Mouse (Mus musculus): ENCODE data around the gene Il34.

Gene Il34

GRCm38 (mm10) chr8:110708429-110708828 is 97.3 kb downstream of the Il34 start:
- no peak for DNase-seq (ENCODE audit: low spot score in 2 of 2)

GRCm38 (mm10) chr8:110706288-110706870 is 99.3 kb downstream of the Il34 start:
- no peak for DNase-seq (ENCODE audit: low spot score in 2 of 2)

DNA sequence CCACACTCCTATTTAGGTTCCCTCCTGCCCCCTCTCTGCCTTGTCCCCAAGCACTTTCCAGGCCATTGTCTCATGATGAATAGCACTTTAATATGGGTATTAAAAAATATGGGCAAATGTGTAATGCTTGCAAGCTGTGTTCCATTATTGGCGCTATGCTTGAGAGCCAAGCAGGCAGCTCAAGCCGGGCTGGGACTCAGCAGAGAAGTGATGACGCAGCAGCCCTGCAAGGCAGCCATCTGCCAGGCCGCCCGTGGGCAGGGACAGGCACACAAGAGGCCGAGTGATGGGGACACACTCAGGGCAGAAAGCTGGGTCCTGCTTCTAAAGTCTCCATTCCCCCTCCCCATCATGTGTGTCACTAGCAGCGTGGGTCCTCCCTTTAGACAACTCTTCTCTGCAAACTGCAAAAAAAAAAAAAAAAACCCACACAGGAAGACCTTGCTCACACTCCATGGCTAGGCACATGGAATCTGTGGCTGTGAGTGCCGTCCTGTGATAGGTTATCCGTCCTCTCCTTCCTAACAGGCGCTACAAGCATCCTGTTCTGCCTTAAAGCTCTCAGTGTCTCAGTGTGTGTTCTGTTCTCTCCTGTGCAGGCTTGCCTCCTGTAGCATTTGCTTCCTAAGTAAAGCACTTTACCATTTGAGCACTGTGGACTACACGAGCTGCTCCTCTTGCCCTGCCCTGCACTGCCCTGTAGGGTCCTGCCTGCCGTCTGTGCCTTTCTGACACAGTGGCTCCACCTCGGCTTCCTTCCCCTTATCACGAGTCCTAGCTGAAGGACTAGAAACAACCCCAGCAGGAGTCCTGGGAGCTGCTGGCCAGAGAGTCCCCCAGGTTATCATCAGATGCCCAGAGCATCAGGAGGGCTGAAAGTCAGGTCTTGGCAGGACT is 100.1 kb downstream of the Il34 start:
- no peak for DNase-seq (ENCODE audit: low spot score in 2 of 2)

GRCm38 (mm10) chr8:110704103-110704502 is 101.6 kb downstream of the Il34 start:
- no peak for DNase-seq (ENCODE audit: low spot score in 2 of 2)

GRCm38 (mm10) chr8:110703460-110704061 is 102.2 kb downstream of the Il34 start:
- no peak for DNase-seq (ENCODE audit: low spot score in 2 of 2)

DNA sequence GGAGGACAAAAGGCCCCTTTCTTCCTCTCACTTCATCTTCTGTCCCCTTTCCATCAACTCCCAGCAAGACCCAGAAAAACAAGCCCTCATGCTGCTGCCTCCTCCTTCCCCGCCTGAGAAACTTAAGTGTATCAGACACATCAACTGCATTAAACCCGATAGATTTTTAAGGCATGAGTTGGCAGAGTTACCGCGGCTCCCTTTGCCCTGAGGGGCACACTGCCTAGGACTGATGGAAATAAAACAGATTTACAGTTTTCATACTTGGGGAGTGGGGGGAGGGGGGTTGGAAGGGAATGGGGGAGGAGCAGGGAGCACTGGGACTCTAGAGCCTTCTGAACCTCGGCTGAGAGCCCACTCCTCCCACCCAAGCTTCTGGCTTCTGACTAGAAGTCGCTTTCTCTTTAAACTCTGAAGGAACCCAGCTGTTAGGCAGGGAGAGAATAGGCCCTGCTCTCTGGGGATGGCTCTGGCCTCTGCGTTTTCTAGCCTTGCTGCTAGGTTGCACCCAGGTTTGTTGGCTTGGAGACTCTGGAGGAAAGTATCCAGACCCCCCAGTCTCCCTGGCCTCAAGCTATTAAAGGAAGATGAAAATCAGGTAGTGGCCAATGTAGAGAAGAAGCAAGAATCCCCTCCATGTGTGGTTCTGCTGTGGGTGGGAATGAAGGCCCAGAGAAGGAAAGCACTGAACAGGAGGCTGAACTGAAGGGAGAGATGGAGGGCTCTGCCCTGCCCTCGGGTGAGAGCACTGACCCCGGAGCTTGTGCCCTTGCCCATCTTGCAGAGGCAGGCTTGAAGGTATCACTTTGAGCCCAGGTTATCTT is 102.9 kb downstream of the Il34 start:
- DNase-seq (ENCODE audit: low spot score in 2 of 2): no peak

DNA sequence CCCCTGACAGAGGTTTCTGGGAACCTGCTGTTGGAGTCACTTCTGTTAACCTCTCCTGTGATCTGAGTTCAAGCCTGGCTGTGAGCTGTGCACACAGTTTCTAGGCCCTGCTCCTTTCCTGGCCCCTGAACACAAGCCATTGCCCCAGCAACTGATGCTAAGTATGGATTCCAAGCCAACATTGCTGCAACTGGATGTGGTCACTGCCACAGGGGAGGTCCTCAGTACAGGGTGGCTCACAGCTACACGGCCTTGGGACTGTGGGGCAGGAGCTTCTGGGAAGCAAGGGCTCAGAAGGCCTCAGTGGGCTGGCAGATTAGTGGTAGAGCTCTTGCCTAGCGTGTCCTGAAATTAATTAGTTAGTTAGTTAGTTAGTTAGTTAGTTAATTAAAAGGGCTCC is 105.2 kb downstream of the Il34 start:
- DNase-seq (ENCODE audit: low spot score in 2 of 2): no peak

DNA sequence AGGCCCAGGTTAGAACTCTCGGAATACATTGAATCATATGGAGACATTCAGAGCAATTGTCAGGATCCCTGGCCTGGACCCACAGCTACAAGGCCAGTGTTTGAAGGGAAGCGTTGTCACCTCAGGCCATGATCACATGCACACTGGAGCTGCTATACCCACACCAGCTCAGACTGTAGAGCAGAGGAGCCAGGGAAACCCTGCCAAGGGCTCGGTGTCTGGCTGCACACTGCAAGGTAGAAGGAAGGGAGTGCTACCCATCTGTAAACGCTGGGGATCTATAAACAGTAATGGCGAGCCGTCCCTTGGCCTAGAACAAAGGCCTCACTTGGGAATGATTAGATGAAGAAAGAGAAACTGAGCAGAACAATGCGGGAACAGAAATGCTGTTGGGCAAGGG is 106.2 kb downstream of the Il34 start:
- no peak for DNase-seq (ENCODE audit: low spot score in 2 of 2)

DNA sequence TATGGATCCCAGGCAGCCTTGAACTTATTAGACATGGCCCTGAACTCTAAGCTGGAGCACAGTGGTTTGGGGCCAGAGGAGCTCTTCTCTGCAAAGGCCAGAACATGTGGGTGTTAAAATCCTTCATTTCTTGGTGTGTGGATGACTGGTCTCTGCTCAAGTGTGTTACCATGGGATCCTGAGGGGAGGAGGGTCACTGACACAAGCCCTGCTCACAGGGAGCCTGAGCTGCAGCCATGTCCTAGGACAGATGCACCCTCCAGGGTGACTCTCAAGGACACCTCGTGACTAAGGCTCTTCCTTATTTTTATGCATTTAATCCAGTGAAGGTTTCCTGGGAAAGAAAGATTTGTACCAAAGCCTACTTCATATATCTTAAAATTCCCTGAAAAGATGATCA is 107.6 kb downstream of the Il34 start:
- no peak for DNase-seq (ENCODE audit: low spot score in 2 of 2)

DNA sequence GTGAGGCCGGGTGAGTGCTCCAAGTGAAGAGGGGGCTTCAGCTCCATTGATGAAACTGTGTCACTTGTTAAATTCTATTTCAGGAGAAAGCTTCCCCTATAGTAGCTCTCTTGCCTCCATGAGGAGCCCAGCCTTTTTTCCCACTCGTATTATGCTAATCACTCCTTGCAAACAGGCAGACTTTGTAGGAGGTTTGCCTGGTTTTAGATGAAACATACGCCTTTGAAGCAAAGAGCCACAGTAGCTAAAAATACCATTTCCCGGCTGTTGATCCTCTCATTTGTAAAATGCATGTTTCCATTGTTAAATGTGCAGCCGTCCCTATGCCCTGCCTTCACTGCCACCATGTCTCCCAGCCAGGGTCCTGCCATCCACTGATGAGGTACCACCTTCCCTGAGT is 108.2 kb downstream of the Il34 start:
- no peak for DNase-seq (ENCODE audit: low spot score in 2 of 2)

GRCm38 (mm10) chr8:110696051-110696450 is 109.7 kb downstream of the Il34 start:
- no peak for DNase-seq (ENCODE audit: low spot score in 2 of 2)

- no peak for DNase-seq (ENCODE audit: low spot score in 2 of 2)
Measured at GRCm38 (mm10) chr8:110695431-110695830, 110.3 kb downstream of the Il34 start.

- DNase-seq (ENCODE audit: low spot score in 2 of 2): no peak
Measured at GRCm38 (mm10) chr8:110694826-110695225, 110.9 kb downstream of the Il34 start.

- no peak for DNase-seq (ENCODE audit: low spot score in 2 of 2)
Measured at GRCm38 (mm10) chr8:110694226-110694625, 111.5 kb downstream of the Il34 start.

Data from urinary bladder, postnatal 36 days (tissue).